In the genomic region with DNA sequence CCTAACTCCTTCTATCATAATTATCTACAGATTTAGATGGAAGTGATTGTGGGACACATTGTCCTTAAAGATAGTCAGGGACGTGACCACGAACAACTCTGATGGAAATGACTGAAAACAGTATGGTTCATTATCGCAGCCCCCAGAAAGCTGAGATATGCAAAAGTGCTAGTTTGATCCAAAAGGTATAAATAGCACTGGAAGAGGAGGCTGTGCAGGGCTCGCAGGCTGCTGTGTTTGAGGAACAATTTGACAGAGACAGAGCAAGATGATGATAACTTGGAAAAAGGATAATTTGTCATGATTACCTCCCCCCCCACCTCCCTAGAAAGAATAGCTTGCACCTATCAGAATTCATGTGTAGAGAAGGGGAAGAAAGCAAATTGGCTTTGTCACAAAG, we compare ENCODE assay signal across 26 mouse cellular contexts.
DNase-seq lines count a peak whose midpoint lies in the region; ATAC-seq lines count a peak whose summit lies in the region.
"Had no signal": no experiment of that assay in that cellular context is flagged by ENCODE, and none has a peak within 500 bp of the region (broad histone marks: within the 10 kb centered on the region; RNA-seq: fewer than 3 reads in every experiment).

No protein-coding gene starts in this region.

- no peak overlapping the region for H3K4me3 ChIP-seq in liver, embryonic 11.5 days (ENCODE audit: low read depth, low read length)
- H3K4me3 ChIP-seq: heart, adult 2 months; hindbrain, embryonic 13.5 days; limb, embryonic 12.5 days; liver, embryonic 12.5 days had no signal

- no peaks in the 10 kb centered on the region for H3K27me3 ChIP-seq in liver, embryonic 11.5 days (replicated peaks; ENCODE audit: control insufficient read depth, insufficient read depth, low read length)
- H3K27me3 ChIP-seq: CH12.LX; hindbrain, embryonic 13.5 days; limb, embryonic 12.5 days; liver, embryonic 12.5 days; Patski had no signal

- peak; percentile 13 for DNase-seq in layer of hippocampus, adult 11-12 months (ENCODE audit: low spot score)
- DNase-seq in layer of hippocampus, adult 9-10 months (ENCODE audit: low spot score) = no peak
- peak; percentile 18 to 30 for DNase-seq in left cerebral cortex, adult 9 months (ENCODE audit: low spot score in 2 of 2)
- DNase-seq in left cerebral cortex, postnatal 4 days = no peak
- DNase-seq in left cerebral cortex, postnatal 25 days (ENCODE audit: low spot score in 2 of 2) = peak; percentile 26 to 75
- DNase-seq in gastrocnemius, adult 18-20 months (ENCODE audit: low spot score) = no peak
- no peak for DNase-seq in liver, embryonic 11.5 days (ENCODE audit: low spot score)
- DNase-seq: adrenal gland, postnatal 36 days; B cell, adult 2 months; cerebellum, adult 11-12 months; cerebellum, postnatal 14 days; gastrocnemius, postnatal 25 days; heart, adult 2 months; heart, postnatal 36 days; kidney, adult 11 months; lung, adult 18-20 months; lung, postnatal 10 days; thymus, postnatal 14 days had no signal

- H3K36me3 ChIP-seq in liver, embryonic 11.5 days (ENCODE audit: control insufficient read depth, insufficient read depth, low read length) = no peaks in the 10 kb centered on the region
- H3K36me3 ChIP-seq: G1E; hindbrain, embryonic 13.5 days; limb, embryonic 12.5 days; liver, embryonic 12.5 days had no signal

- no peak overlapping the region for H3K4me2 ChIP-seq in liver, embryonic 11.5 days
- H3K4me2 ChIP-seq: hindbrain, embryonic 13.5 days; limb, embryonic 12.5 days; liver, embryonic 12.5 days; midbrain, embryonic 11.5 days had no signal

- H3K4me1 ChIP-seq in liver, embryonic 11.5 days (replicated peaks; ENCODE audit: control insufficient read depth, insufficient read depth, low read length) = no peaks in the 10 kb centered on the region
- H3K4me1 ChIP-seq: limb, embryonic 12.5 days; liver, embryonic 12.5 days had no signal

- no peak overlapping the region for H3K9ac ChIP-seq in liver, embryonic 11.5 days (ENCODE audit: low read depth, low read length)
- H3K9ac ChIP-seq: hindbrain, embryonic 13.5 days; limb, embryonic 12.5 days; liver, embryonic 12.5 days had no signal

- no peak overlapping the region for H3K27ac ChIP-seq in liver, embryonic 11.5 days (ENCODE audit: low read depth, low read length)
- H3K27ac ChIP-seq: heart, adult 2 months; hindbrain, embryonic 13.5 days; kidney, postnatal 0 days; limb, embryonic 12.5 days; liver, embryonic 12.5 days had no signal

- H3K9me3 ChIP-seq in liver, embryonic 11.5 days (ENCODE audit: control insufficient read depth, low read length) = peaks cover 2% of the 10 kb centered on the region; the same call in 1 of the 2 replicates
- H3K9me3 ChIP-seq: liver, embryonic 12.5 days had no signal

- 70% methylated on average over 4 of the region's 4 CpGs for WGBS in liver, embryonic 11.5 days

- no peak for ATAC-seq in liver, embryonic 11.5 days (replicated peaks; ENCODE audit: low FRiP score)
- ATAC-seq: liver, embryonic 12.5 days; Patski had no signal

- intact Hi-C loops in left cerebral cortex, postnatal 4 days (cut with DNase I) = no loop called here
- intact Hi-C loops in left cerebral cortex, postnatal 25 days (cut with DNase I) = loop anchor here (10.0 kb wide), 1 partner anchor 880 kb away; the partner anchor contains the start of gene Zfp462

Comparison
In these comparisons a context has a peak if more than half of its experiments do, and no peak if none do; other contexts are left out.
1. DNase-seq: peak in layer of hippocampus, adult 11-12 months (single experiment), left cerebral cortex, adult 9 months (2 of 2) and left cerebral cortex, postnatal 25 days (2 of 2); none in layer of hippocampus, adult 9-10 months (single experiment), left cerebral cortex, postnatal 4 days (single experiment), gastrocnemius, adult 18-20 months (single experiment) and liver, embryonic 11.5 days (single experiment).